Mouse (Mus musculus): Measurements from ENCODE around the gene Hmga1. TPM values are rescaled to one million over a fixed set of nuclear protein-coding genes. Genes with fewer than 3 reads are reported as not detected.

Gene Hmga1
- polyA plus RNA-seq, 1 experiment, result 73.2 TPM

GRCm38 (mm10) chr17:27576056-27576455, 19.8 kb downstream of the Hmga1 start:
- no peak for TF ChIP-seq POLR2A (IDR thresholded peaks at IDR 0.05; ENCODE audit: borderline replicate concordance, extremely low read depth, low read depth, low read length)
- no peak for TF ChIP-seq CTCF (IDR thresholded peaks at IDR 0.05; ENCODE audit: insufficient read depth, low read length)
- Histone ChIP-seq H3K4me3 (replicated peaks; ENCODE audit: extremely low read depth, low read depth, low read length) (no peak overlapping the region), H3K4me1 (ENCODE audit: control insufficient read depth, insufficient read depth, low read length) (0 out of 2 replicates have a peak, but pooled peaks cover 2% of the 10 kb centered on the region)
- WGBS, result 69% methylated on average over 7 of the region's 7 CpGs
- no peak for DNase-seq

GRCm38 (mm10) chr17:27577468-27577867, 21.2 kb downstream of the Hmga1 start:
- DNase-seq, result no peak
- 57% methylated on average over 6 of the region's 6 CpGs for WGBS

GRCm38 (mm10) chr17:27578487-27578886, 22.2 kb downstream of the Hmga1 start:
- 0 out of 2 replicates have a peak, but pooled peaks cover 2% of the 10 kb centered on the region for H3K4me1 ChIP-seq (ENCODE audit: control insufficient read depth, insufficient read depth, low read length)
- no peak overlapping the region for H3K4me3 ChIP-seq (replicated peaks; ENCODE audit: extremely low read depth, low read depth, low read length)
- whole genome bisulfite sequencing, result 90% methylated on average over 10 of the region's 10 CpGs
- DNase-seq, result no peak
- TF ChIP-seq POLR2A (IDR thresholded peaks at IDR 0.05; ENCODE audit: borderline replicate concordance, extremely low read depth, low read depth, low read length) (no peak), CTCF (IDR thresholded peaks at IDR 0.05; ENCODE audit: insufficient read depth, low read length) (no peak)

More at GRCm38 (mm10) chr17:27577468-27577867, 21.2 kb downstream of the Hmga1 start:
- TF ChIP-seq POLR2A (IDR thresholded peaks at IDR 0.05; ENCODE audit: borderline replicate concordance, extremely low read depth, low read depth, low read length) (no peak), CTCF (IDR thresholded peaks at IDR 0.05; ENCODE audit: insufficient read depth, low read length) (0 out of 2 replicates have a peak, but pooled peaks have one; percentile 6)
- Histone ChIP-seq H3K4me1 (ENCODE audit: control insufficient read depth, insufficient read depth, low read length) (0 out of 2 replicates have a peak, but pooled peaks cover 2% of the 10 kb centered on the region), H3K4me3 (replicated peaks; ENCODE audit: extremely low read depth, low read depth, low read length) (no peak overlapping the region)

- no peak for DNase-seq
- TF ChIP-seq CTCF (IDR thresholded peaks at IDR 0.05; ENCODE audit: insufficient read depth, low read length), result no peak
- TF ChIP-seq POLR2A (IDR thresholded peaks at IDR 0.05; ENCODE audit: borderline replicate concordance, extremely low read depth, low read depth, low read length), result no peak
These were observed 23.5 kb downstream of the Hmga1 start for GRCm38 (mm10) chr17:27579816-27580215.

GRCm38 (mm10) chr17:27580392-27581068, 24.2 kb downstream of the Hmga1 start:
- 70% methylated on average over 20 of the region's 20 CpGs for WGBS

More at GRCm38 (mm10) chr17:27579816-27580215, 23.5 kb downstream of the Hmga1 start:
- H3K4me3 ChIP-seq (replicated peaks; ENCODE audit: extremely low read depth, low read depth, low read length), result no peak overlapping the region
- WGBS, result 94% methylated on average over 8 of the region's 8 CpGs
- 0 out of 2 replicates have a peak, but pooled peaks cover 2% of the 10 kb centered on the region for H3K4me1 ChIP-seq (ENCODE audit: control insufficient read depth, insufficient read depth, low read length)

GRCm38 (mm10) chr17:27583185-27583894, 27.0 kb downstream of the Hmga1 start:
- TF ChIP-seq POLR2A (IDR thresholded peaks at IDR 0.05; ENCODE audit: borderline replicate concordance, extremely low read depth, low read depth, low read length), result no peak
- 82% methylated on average over 13 of the region's 13 CpGs for WGBS
- no peak for DNase-seq
- Histone ChIP-seq H3K4me1 (ENCODE audit: control insufficient read depth, insufficient read depth, low read length) (no peaks in the 10 kb centered on the region; the same call in 1 of the 2 replicates), H3K4me3 (replicated peaks; ENCODE audit: extremely low read depth, low read depth, low read length) (no peak overlapping the region)

More at GRCm38 (mm10) chr17:27580392-27581068, 24.2 kb downstream of the Hmga1 start:
- DNase-seq, result no peak
- Histone ChIP-seq H3K4me3 (replicated peaks; ENCODE audit: extremely low read depth, low read depth, low read length) (no peak overlapping the region), H3K4me1 (ENCODE audit: control insufficient read depth, insufficient read depth, low read length) (no peaks in the 10 kb centered on the region)
- TF ChIP-seq CTCF (IDR thresholded peaks at IDR 0.05; ENCODE audit: insufficient read depth, low read length) (no peak), POLR2A (IDR thresholded peaks at IDR 0.05; ENCODE audit: borderline replicate concordance, extremely low read depth, low read depth, low read length) (no peak)

- no peak for DNase-seq
- Histone ChIP-seq H3K4me1 (ENCODE audit: control insufficient read depth, insufficient read depth, low read length) (no peaks in the 10 kb centered on the region; the same call in 1 of the 2 replicates), H3K4me3 (replicated peaks; ENCODE audit: extremely low read depth, low read depth, low read length) (no peak overlapping the region)
- no peak for TF ChIP-seq POLR2A (IDR thresholded peaks at IDR 0.05; ENCODE audit: borderline replicate concordance, extremely low read depth, low read depth, low read length)
- no peak for TF ChIP-seq CTCF (IDR thresholded peaks at IDR 0.05; ENCODE audit: insufficient read depth, low read length)
- 62% methylated on average over 9 of the region's 9 CpGs for WGBS
These were observed 30.4 kb downstream of the Hmga1 start for GRCm38 (mm10) chr17:27586661-27587060.

- Histone ChIP-seq H3K4me1 (ENCODE audit: control insufficient read depth, insufficient read depth, low read length) (no peaks in the 10 kb centered on the region; the same call in 1 of the 2 replicates), H3K4me3 (replicated peaks; ENCODE audit: extremely low read depth, low read depth, low read length) (no peak overlapping the region)
- no peak for TF ChIP-seq POLR2A (IDR thresholded peaks at IDR 0.05; ENCODE audit: borderline replicate concordance, extremely low read depth, low read depth, low read length)
- TF ChIP-seq CTCF (IDR thresholded peaks at IDR 0.05; ENCODE audit: insufficient read depth, low read length), result no peak
- WGBS, result 64% methylated on average over 12 of the region's 12 CpGs
- no peak for DNase-seq
These were observed 31.0 kb downstream of the Hmga1 start for GRCm38 (mm10) chr17:27587252-27587651.

- Histone ChIP-seq H3K4me1 (ENCODE audit: control insufficient read depth, insufficient read depth, low read length) (no peaks in the 10 kb centered on the region; the same call in 1 of the 2 replicates), H3K4me3 (replicated peaks; ENCODE audit: extremely low read depth, low read depth, low read length) (no peak overlapping the region)
- DNase-seq, result no peak
- TF ChIP-seq POLR2A (IDR thresholded peaks at IDR 0.05; ENCODE audit: borderline replicate concordance, extremely low read depth, low read depth, low read length) (no peak), CTCF (IDR thresholded peaks at IDR 0.05; ENCODE audit: insufficient read depth, low read length) (no peak)
- 70% methylated on average over 8 of the region's 8 CpGs for WGBS
These were observed 31.9 kb downstream of the Hmga1 start for GRCm38 (mm10) chr17:27588231-27588630.
